Mouse (Mus musculus) stomach, postnatal 0 days (tissue): ENCODE data around the gene Foxp1. TPM values are rescaled to one million over a fixed set of nuclear protein-coding genes. Genes with fewer than 3 reads are reported as not detected.

Experiments
- ATAC-seq: fragments of 200-750 bp; cut with Nextera tagmentation; 2 replicates; pipeline ENCODE4 v1.8.0; 2017; ENCODE audit not compliant: low FRiP score, low TSS enrichment
- DNase-seq: peaks from one replicate; pipeline ENCODE4 v3.0.0-alpha.2; 2016; ENCODE audit warnings: low spot score
- H3K27ac ChIP-seq: fragments of 300-500 bp; sonication (generic); replicated peaks from 2 replicates; pipeline ENCODE4 v1.5.1; 2014; ENCODE audit warnings: mild to moderate bottlenecking, control low read depth
- H3K27me3 ChIP-seq: fragments of 300-500 bp; sonication (generic); 2 replicates; pipeline ENCODE4 v1.6.1; 2014; ENCODE audit warnings: low read length; ENCODE audit not compliant: control insufficient read depth, insufficient read depth
- H3K36me3 ChIP-seq: fragments of 300-500 bp; sonication (generic); 2 replicates; pipeline ENCODE4 v1.6.1; 2014; ENCODE audit warnings: low read length, mixed read lengths; ENCODE audit not compliant: control insufficient read depth, insufficient read depth
- H3K4me1 ChIP-seq: fragments of 300-500 bp; sonication (generic); replicated peaks from 2 replicates; pipeline ENCODE4 v1.6.1; 2014; ENCODE audit warnings: antibody characterized with exemption; ENCODE audit not compliant: control insufficient read depth, insufficient read depth
- H3K4me2 ChIP-seq: fragments of 300-500 bp; sonication (generic); replicated peaks from 2 replicates; pipeline ENCODE4 v1.6.1; 2014; ENCODE audit warnings: low read depth, mild to moderate bottlenecking, control low read depth, moderate library complexity
- H3K4me3 ChIP-seq: fragments of 300-500 bp; sonication (generic); 2 replicates; pipeline ENCODE4 v1.5.1; 2014; ENCODE audit warnings: low read depth, low read length, control low read depth
- H3K9ac ChIP-seq: fragments of 300-500 bp; sonication (generic); 2 replicates; pipeline ENCODE4 v1.6.1; 2014; ENCODE audit warnings: mild to moderate bottlenecking, low read length, control low read depth, mixed read lengths
- H3K9me3 ChIP-seq: fragments of 300-500 bp; sonication (generic); 2 replicates; pipeline ENCODE4 v1.6.1; 2016; ENCODE audit warnings: low read length; ENCODE audit not compliant: control insufficient read depth
- CTCF ChIP-seq: IDR thresholded peaks from 2 replicates; pipeline ENCODE4 v1.5.1; 2016; ENCODE audit warnings: antibody characterized with exemption, low read depth, mild to moderate bottlenecking, moderate library complexity
- EP300 ChIP-seq: optimal IDR thresholded peaks from 2 replicates; pipeline ENCODE3; 2016; ENCODE audit warnings: antibody characterized with exemption
- WGBS: fragments of 180-500 bp; shearing (Covaris S2); extraction: QIAGEN DNeasy Blood & Tissue Kit; methylation state at CpG from one replicate; pipeline ENCODE4 v1.1.7; 2014; 5-methylcytosine and 5-hydroxymethylcytosine counted together
- polyA plus RNA-seq: library from polyadenylated mRNA; unstranded; fragments of >200 nt; fragmentation: Nextera tagmentation; extraction: Ambion mirVana; gene quantifications from 2 replicates; pipeline ENCODE4 v1.2.1, GENCODE M21; 2015

Gene Foxp1
- polyA plus RNA-seq, 1 experiment from 2014 or later = 68.9 TPM

DNA sequence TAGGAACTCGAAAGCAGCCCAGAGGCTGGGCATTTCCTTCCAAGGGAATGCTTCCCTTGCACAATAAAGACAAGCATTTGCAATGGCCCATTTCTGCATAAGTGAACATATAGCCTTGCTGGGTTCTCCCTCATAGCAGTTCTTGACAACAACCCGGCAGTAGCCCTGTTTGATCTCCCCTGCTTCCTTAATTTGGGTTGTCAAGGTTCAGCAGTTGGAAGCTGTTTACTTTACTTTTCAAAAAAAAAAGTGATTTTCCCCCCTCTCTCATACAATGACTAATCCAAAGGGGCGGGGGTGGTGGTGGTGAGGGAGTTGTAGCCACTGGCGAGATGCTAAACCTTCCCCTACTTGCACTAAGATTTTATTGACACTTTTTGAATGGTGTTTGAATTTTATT lies 3.5 kb downstream of the Foxp1 start:
- H3K4me3 ChIP-seq = peak overlapping the region; percentile 97
- no peaks in the 10 kb centered on the region for H3K4me1 ChIP-seq
- DNase-seq (no peak), ATAC-seq (no peak)
- no peaks in the 10 kb centered on the region for H3K36me3 ChIP-seq
- peak overlapping the region; percentile 53 for H3K4me2 ChIP-seq
- H3K27ac ChIP-seq = no peak overlapping the region
- no peak overlapping the region for H3K9ac ChIP-seq
- H3K9me3 ChIP-seq = no peaks in the 10 kb centered on the region
- TF ChIP-seq CTCF = no peak
- TF ChIP-seq EP300 = no peak
- H3K27me3 ChIP-seq = no peaks in the 10 kb centered on the region
- WGBS = 38% methylated on average over 4 of the region's 4 CpGs

DNA sequence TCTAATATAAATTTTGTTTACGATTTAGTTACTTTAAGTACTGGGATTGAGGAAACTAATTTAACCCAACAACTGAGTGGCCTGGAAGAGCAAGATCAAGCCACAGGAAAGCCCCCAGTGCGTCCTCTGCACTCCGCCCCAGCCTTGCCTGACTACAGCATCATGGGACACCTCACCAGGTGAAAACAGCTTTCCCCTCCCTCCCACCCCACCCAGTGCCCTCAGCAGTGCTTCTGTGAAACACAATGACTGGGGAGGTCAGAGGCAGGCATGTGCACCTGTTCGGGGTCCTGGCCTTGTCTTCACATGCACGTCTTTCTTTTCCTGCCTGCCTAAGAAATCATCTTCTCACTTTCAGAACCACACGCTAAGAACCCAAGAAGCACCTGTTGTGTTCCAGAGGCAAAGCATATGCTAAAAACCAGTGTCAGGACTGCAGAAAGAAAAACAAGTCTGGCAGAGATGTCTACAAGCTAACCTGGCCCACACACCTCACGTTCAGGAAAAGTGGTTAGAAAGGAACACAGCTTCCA lies 6.8 kb downstream of the Foxp1 start:
- Histone ChIP-seq H3K36me3 (no peaks in the 10 kb centered on the region), H3K27ac (no peak overlapping the region), H3K9me3 (no peaks in the 10 kb centered on the region), H3K4me1 (no peaks in the 10 kb centered on the region), H3K9ac (no peak overlapping the region), H3K27me3 (no peaks in the 10 kb centered on the region), H3K4me2 (no peak overlapping the region), H3K4me3 (no peak overlapping the region)
- WGBS = 76% methylated on average over 7 of the region's 7 CpGs
- ATAC-seq (no peak), DNase-seq (no peak)
- no peak for TF ChIP-seq CTCF
- TF ChIP-seq EP300 = no peak

DNA sequence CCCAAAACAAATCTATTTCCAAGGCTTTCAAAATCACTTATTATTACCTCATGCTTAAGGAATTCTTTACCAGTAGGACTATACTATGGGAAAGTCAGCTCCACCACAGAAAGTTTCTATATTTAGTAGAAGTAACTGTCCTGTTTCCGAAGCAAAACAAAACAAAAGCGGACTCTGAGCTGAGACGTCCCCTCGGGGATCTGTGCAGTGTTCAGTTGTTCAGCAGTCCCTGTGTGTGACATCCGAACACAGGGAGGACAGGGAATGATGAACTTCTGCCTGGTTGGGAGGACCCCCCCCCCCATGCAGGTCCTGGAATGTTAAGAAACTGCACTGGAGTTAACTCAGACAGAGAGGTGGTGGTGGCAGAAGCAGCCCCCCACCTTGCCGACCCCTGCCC lies 10.7 kb downstream of the Foxp1 start:
- Histone ChIP-seq H3K36me3 (no peaks in the 10 kb centered on the region), H3K27ac (no peak overlapping the region), H3K4me3 (no peak overlapping the region), H3K27me3 (no peaks in the 10 kb centered on the region), H3K9ac (no peak overlapping the region), H3K4me1 (no peaks in the 10 kb centered on the region), H3K9me3 (no peaks in the 10 kb centered on the region), H3K4me2 (peak overlapping the region; percentile 34)
- DNase-seq = no peak
- no peak for TF ChIP-seq CTCF
- TF ChIP-seq EP300 = no peak
- WGBS = 29% methylated on average over 6 of the region's 6 CpGs
- 0 out of 2 replicates have a peak, but pooled peaks have one; percentile 40 for ATAC-seq

DNA sequence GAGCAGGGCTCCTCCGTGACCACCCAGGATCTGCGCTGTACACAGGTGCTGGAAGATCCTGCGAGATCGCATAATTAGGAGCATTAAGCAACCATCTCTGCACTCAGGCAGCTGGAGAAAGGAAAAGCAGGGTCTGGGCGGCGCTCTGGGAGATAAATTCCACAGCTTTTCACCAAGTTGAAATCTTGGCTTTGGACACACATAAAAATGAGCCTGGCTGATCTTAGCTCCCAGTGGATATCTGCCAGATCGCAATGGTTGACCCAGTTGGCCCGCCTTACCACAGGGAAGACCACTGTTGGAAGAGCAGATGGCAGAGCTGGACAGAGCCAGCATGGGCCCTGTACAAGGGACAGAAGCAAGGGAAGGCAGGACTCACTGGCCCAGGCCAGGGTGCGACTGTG lies 13.3 kb downstream of the Foxp1 start:
- DNase-seq (no peak), ATAC-seq (no peak)
- TF ChIP-seq EP300 (no peak), CTCF (no peak)
- Histone ChIP-seq H3K27ac (no peak overlapping the region), H3K9ac (no peak overlapping the region), H3K27me3 (no peaks in the 10 kb centered on the region), H3K4me2 (no peak overlapping the region), H3K9me3 (no peaks in the 10 kb centered on the region), H3K4me1 (no peaks in the 10 kb centered on the region), H3K36me3 (peaks cover 4% of the 10 kb centered on the region; the same call in 1 of the 2 replicates), H3K4me3 (no peak overlapping the region)
- 71% methylated on average over 9 of the region's 9 CpGs for WGBS

DNA sequence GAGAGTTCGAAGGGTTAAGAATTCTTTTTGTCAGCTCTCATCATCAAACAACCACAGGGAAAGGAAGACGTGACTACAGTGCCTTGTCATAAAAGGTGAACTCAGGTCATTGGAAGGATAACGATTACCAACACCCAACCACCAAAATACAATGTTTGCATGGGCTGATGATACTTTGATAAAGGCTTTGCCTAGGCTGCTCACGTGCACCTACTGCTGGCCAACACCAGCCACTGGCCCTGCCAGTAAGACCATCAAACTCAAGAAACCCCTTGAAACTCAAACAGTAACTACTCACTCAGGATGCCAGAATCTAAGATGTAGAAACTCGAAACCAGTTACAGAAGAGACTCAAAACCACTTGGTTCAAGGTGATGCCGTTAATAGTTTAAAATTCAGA lies 15.7 kb downstream of the Foxp1 start:
- ATAC-seq (no peak), DNase-seq (no peak)
- no peak overlapping the region for H3K27ac ChIP-seq
- H3K27me3 ChIP-seq = no peaks in the 10 kb centered on the region
- H3K9me3 ChIP-seq = no peaks in the 10 kb centered on the region
- no peak overlapping the region for H3K4me2 ChIP-seq
- H3K4me1 ChIP-seq = no peaks in the 10 kb centered on the region
- TF ChIP-seq EP300 (no peak), CTCF (peak; percentile 21; the same call in 1 of the 2 replicates)
- H3K36me3 ChIP-seq = peaks cover 4% of the 10 kb centered on the region; the same call in 1 of the 2 replicates
- H3K9ac ChIP-seq = no peak overlapping the region
- 78% methylated on average over 6 of the region's 6 CpGs for WGBS
- no peak overlapping the region for H3K4me3 ChIP-seq

DNA sequence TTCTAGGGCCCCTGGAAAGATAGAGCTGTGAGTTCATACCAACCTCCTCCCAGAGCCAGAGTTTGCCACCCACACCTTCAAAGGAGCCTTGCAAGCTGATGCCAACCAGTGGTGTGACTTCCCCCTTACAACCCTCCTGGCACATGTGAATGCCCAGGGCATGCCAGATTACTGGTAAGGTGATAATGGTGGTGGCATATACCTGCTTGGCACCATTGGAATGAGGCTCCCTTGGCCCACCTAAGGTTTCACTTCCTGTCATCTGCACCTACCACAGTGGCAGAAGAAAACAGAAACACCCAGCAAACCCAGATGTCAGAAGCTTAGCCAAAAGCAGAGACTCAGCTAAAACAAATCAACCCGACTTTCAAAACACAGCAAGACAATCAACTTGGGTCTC lies 18.8 kb downstream of the Foxp1 start:
- H3K4me2 ChIP-seq = no peak overlapping the region
- H3K27me3 ChIP-seq = no peaks in the 10 kb centered on the region
- no peak for ATAC-seq
- 89% methylated on average over 1 of the region's 1 CpGs for WGBS
- H3K4me1 ChIP-seq = no peaks in the 10 kb centered on the region
- H3K4me3 ChIP-seq = no peak overlapping the region
- no peak overlapping the region for H3K9ac ChIP-seq
- peaks cover 4% of the 10 kb centered on the region; the same call in 1 of the 2 replicates for H3K36me3 ChIP-seq
- TF ChIP-seq EP300 = no peak
- TF ChIP-seq CTCF = no peak
- no peaks in the 10 kb centered on the region for H3K9me3 ChIP-seq
- no peak overlapping the region for H3K27ac ChIP-seq
- no peak for DNase-seq
